Mouse (Mus musculus): Measurements from ENCODE around the gene Gm7971.
"Not testable (repeated sequence)": the region's sequence is repeated elsewhere in the genome, so short reads cannot be mapped to it uniquely, and the experiment has no call there.

The Gm7971 gene

GRCm38 (mm10) chr5:95594775-95595174 lies at the start of gene Gm7971:
Gene Gm7971 (minus strand): TSS chr5:95594875.
- DNase-seq (ENCODE audit: low spot score in 2 of 2): not testable (repeated sequence)

Data from frontal cortex, postnatal 36 days (tissue).